Mouse (Mus musculus) adrenal gland, adult (tissue): ENCODE measurements around the gene Vps39.

ENCODE experiments used
- DNase-seq, 2 experiments: peaks; one replicate each; pipeline ENCODE4 v3.0.0; 2022 to 2023; ENCODE audit warnings: low spot score in 1 of 2; ENCODE audit not compliant: inconsistent age in 2 of 2

Gene Vps39

GRCm38 (mm10) chr2:120352682-120353646, at the start of gene Vps39:
Vps39 (minus strand) TSS chr2:120353137.
- DNase-seq, result peak; percentile 90 to 96

- DNase-seq, result no peak
Observed at GRCm38 (mm10) chr2:120397951-120398350, 45.0 kb upstream of the Vps39 start.

- DNase-seq, result no peak
Observed at GRCm38 (mm10) chr2:120392406-120392805, 39.5 kb upstream of the Vps39 start.

- peak in 1 of 2 experiments; percentile 35 for DNase-seq
Observed at GRCm38 (mm10) chr2:120390934-120391333, 38.0 kb upstream of the Vps39 start.

- peak; percentile 51 to 79 for DNase-seq
Observed at GRCm38 (mm10) chr2:120389376-120389775, 36.4 kb upstream of the Vps39 start.

- no peak for DNase-seq
Observed at GRCm38 (mm10) chr2:120387291-120387690, 34.4 kb upstream of the Vps39 start.

- DNase-seq, result no peak
Observed at GRCm38 (mm10) chr2:120386264-120386663, 33.3 kb upstream of the Vps39 start.

GRCm38 (mm10) chr2:120373858-120374257, 20.9 kb upstream of the Vps39 start:
- DNase-seq, result no peak

- no peak for DNase-seq
Observed at GRCm38 (mm10) chr2:120367416-120368207, 14.7 kb upstream of the Vps39 start.

- DNase-seq, result no peak
Observed at GRCm38 (mm10) chr2:120366501-120366900, 13.6 kb upstream of the Vps39 start.

- DNase-seq, result no peak
Observed at GRCm38 (mm10) chr2:120360425-120360824, 7.5 kb upstream of the Vps39 start.

GRCm38 (mm10) chr2:120351321-120351720, 1.6 kb downstream of the Vps39 start:
- DNase-seq, result no peak

GRCm38 (mm10) chr2:120348120-120348519, 4.8 kb downstream of the Vps39 start:
- DNase-seq, result peak; percentile 27 to 39

GRCm38 (mm10) chr2:120341741-120342140, 11.2 kb downstream of the Vps39 start:
- no peak for DNase-seq

GRCm38 (mm10) chr2:120337886-120338285, 15.1 kb downstream of the Vps39 start:
- DNase-seq, result no peak

- no peak for DNase-seq
Observed at GRCm38 (mm10) chr2:120331575-120331974, 21.4 kb downstream of the Vps39 start.

- no peak for DNase-seq
Observed at GRCm38 (mm10) chr2:120315077-120315476, 37.9 kb downstream of the Vps39 start.

GRCm38 (mm10) chr2:120314487-120314886, 38.5 kb downstream of the Vps39 start:
- DNase-seq, result no peak

- DNase-seq, result no peak
Observed at GRCm38 (mm10) chr2:120313976-120314375, 39.0 kb downstream of the Vps39 start, which contains the start of gene Pla2g4f. Pla2g4f (minus strand) TSS chr2:120314165.

- DNase-seq, result no peak
Observed at GRCm38 (mm10) chr2:120312276-120312825, 40.6 kb downstream of the Vps39 start.

- DNase-seq, result no peak
Observed at GRCm38 (mm10) chr2:120304113-120304512, 48.8 kb downstream of the Vps39 start.
